ENCODE assay signal across 19 mouse cellular contexts in genomic region chr5:34542166-34542565, GRCm38 (mm10).
"Had no signal": no experiment of that assay in that cellular context is flagged by ENCODE, and none has a peak within 500 bp of the region (broad histone marks: within the 10 kb centered on the region; RNA-seq: fewer than 3 reads in every experiment).

No protein-coding gene starts in this region.

- DNase-seq: kidney, adult 18-20 months; kidney, adult 9 months; kidney, postnatal 14 days; kidney, postnatal 4 days; lung, adult 18-20 months; lung, postnatal 10 days; lung, postnatal 36 days; midbrain, embryonic 14.5 days; retina, postnatal 1 day; right cerebral cortex, postnatal 25 days; thymus, postnatal 36 days had no signal

- H3K4me2 ChIP-seq: limb, embryonic 13.5 days; lung, embryonic 15.5 days; midbrain, embryonic 11.5 days; neural tube, embryonic 13.5 days; stomach, embryonic 15.5 days had no signal

- H3K36me3 ChIP-seq: limb, embryonic 10.5 days; limb, embryonic 13.5 days; lung, embryonic 15.5 days; neural tube, embryonic 13.5 days; stomach, embryonic 15.5 days had no signal

- H3K4me1 ChIP-seq: limb, embryonic 13.5 days; neural tube, embryonic 13.5 days; stomach, embryonic 15.5 days had no signal

- H3K27ac ChIP-seq: limb, embryonic 10.5 days; limb, embryonic 13.5 days; lung, embryonic 15.5 days; neural tube, embryonic 13.5 days; stomach, embryonic 15.5 days had no signal

- H3K9me3 ChIP-seq: limb, embryonic 10.5 days; limb, embryonic 13.5 days; lung, embryonic 15.5 days; neural tube, embryonic 13.5 days; stomach, embryonic 15.5 days had no signal

- H3K4me3 ChIP-seq: limb, embryonic 10.5 days; limb, embryonic 13.5 days; lung, embryonic 15.5 days; neural tube, embryonic 13.5 days; stomach, embryonic 15.5 days had no signal

- ATAC-seq: inflammation-experienced regulatory T-cells, adult 6 months; intestine, embryonic 16.5 days had no signal

- H3K9ac ChIP-seq: limb, embryonic 13.5 days; lung, embryonic 15.5 days; neural tube, embryonic 13.5 days; stomach, embryonic 15.5 days had no signal

- H3K27me3 ChIP-seq: limb, embryonic 13.5 days; lung, embryonic 15.5 days; neural tube, embryonic 13.5 days; stomach, embryonic 15.5 days had no signal
